Mouse (Mus musculus) ES-Bruce4 (cell line): ENCODE data around the gene BC017158.

Experiments used
- EP300 ChIP-seq: IDR thresholded peaks from 2 replicates; pipeline ENCODE4 v1.6.1; 2011; ENCODE audit warnings: low read depth, low read length; ENCODE audit not compliant: insufficient read depth
- POLR2A ChIP-seq: IDR thresholded peaks from one replicate; pipeline ENCODE4 v1.8.1; 2011; ENCODE audit warnings: low read length; ENCODE audit not compliant: insufficient read depth

GRCm38 (mm10) chr7:128271496-128271895 is 26.5 kb downstream of the BC017158 start:
- TF ChIP-seq POLR2A (no peak), EP300 (no peak)
